Mouse (Mus musculus) right cerebral cortex, adult 18-20 months (tissue): ENCODE data around the gene Aadacl2.

Experiments
- DNase-seq: peaks from one replicate; pipeline ENCODE4 v3.0.0; 2022; ENCODE audit warnings: mixed read lengths

Gene Aadacl2

GRCm38 (mm10) chr3:60006443-60006842 lies at the start of gene Aadacl2:
Gene Aadacl2 (plus strand): TSS chr3:60006743.
- no peak for DNase-seq

DNA sequence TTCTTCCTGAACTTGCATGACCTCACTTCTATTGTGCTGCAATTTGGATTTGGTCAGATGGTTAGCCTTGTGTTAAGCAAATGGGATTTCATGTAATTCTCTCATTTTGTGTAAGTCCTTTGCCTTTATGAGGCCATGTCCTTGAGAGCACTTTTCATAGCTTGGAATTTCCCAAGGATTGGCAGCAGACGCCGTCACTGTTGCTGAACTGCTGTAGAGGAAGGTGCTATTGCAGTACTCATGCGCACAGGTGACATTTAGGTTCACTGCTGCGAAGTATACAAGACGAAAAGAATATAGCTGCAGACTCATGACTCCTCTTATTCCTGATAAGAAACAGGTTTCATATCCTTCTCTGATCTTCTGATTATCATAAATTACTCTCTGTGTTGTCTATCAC lies 35.7 kb upstream of the Aadacl2 start:
- DNase-seq: no peak

GRCm38 (mm10) chr3:59974591-59974990 lies 32.0 kb upstream of the Aadacl2 start:
- DNase-seq: no peak

GRCm38 (mm10) chr3:60003622-60004021 lies 2.9 kb upstream of the Aadacl2 start:
- DNase-seq: no peak

DNA sequence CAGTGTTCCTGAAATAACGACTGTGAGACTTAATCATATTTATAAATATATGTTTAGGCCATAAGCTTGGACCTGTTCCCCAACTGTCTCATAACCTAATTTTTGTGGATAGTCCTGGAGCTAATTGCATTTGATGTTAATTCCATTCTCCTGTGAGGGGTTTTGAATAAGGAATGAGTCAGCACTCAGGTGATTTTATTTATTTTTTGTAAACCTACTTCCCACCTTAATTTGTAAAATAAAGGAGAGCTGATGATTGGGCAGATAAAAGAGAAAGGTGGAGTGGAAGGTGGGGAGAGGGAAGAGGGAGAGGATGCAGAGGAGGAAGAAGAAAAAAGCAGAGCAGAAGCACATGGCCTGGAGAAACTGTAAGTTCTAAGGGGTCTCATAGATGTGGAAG lies 18.9 kb downstream of the Aadacl2 start, which contains the start of gene Aadac:
Gene Aadac (plus strand): TSS at position 301 of the 400 bp plus-strand sequence.
- no peak for DNase-seq

- DNase-seq: no peak
Observed at GRCm38 (mm10) chr3:60031511-60031910, 25.0 kb downstream of the Aadacl2 start.

GRCm38 (mm10) chr3:60046221-60046913 lies 39.8 kb downstream of the Aadacl2 start:
- no peak for DNase-seq

GRCm38 (mm10) chr3:60053231-60053927 lies 46.8 kb downstream of the Aadacl2 start:
- DNase-seq: no peak

- DNase-seq: no peak
Observed at GRCm38 (mm10) chr3:60053931-60054330, 47.4 kb downstream of the Aadacl2 start.

DNA sequence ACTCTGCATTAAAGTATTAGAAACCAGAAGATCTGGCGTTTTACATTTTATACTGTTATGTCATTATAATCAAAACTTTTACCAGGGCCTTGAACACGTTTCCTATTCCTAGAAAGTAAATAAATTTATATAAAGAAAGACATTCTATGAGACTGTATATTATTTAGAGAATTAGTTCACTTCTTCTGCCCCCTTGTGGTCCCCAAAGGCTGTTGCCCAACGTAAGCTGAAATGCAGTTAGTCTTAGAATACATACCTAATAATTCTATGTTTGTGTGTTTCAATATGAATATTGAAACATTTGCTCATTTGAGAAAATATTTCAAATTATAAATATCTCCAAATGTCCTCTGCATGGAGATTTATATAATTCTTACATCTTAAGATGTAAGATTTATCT lies 49.9 kb downstream of the Aadacl2 start:
- DNase-seq: peak; percentile 5

- no peak for DNase-seq
Observed at GRCm38 (mm10) chr3:60057070-60057808, 50.7 kb downstream of the Aadacl2 start.

DNA sequence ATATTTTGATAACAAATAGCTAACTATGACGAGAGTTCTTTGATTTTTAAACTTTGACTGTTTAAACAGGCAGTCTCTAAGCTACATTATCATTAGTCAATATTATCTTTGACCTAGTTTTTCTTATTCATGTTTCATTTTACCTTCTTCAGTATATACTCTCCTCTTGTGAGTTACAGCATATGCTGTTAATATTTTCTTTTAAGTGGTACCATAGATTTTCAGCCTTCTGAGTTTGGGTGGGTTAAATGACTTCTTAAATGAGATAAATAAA lies 51.2 kb downstream of the Aadacl2 start:
- DNase-seq: no peak
